Mouse (Mus musculus) heart, embryonic 16.5 days (tissue): ENCODE data around the gene Rnf225. TPM values are rescaled to one million over a fixed set of nuclear protein-coding genes. Genes with fewer than 3 reads are reported as not detected.
"Not testable (repeated sequence)": the region's sequence is repeated elsewhere in the genome, so short reads cannot be mapped to it uniquely, and the experiment has no call there.

Source experiments
- ATAC-seq: fragments of 200-750 bp; cut with Nextera tagmentation; replicated peaks from 2 replicates; pipeline ENCODE4 v1.8.0; 2017; ENCODE audit warnings: moderate number of reproducible peaks; ENCODE audit not compliant: insufficient read depth, low FRiP score; ENCODE audit errors: extremely low read depth
- H3K27ac ChIP-seq: fragments of 300-500 bp; sonication (generic); 2 replicates; pipeline ENCODE4 v1.5.1; 2014; ENCODE audit warnings: mild to moderate bottlenecking, low read length, control low read depth, moderate library complexity
- H3K27me3 ChIP-seq: fragments of 300-500 bp; sonication (generic); 2 replicates; pipeline ENCODE4 v1.6.1; 2014; ENCODE audit warnings: low read length, mixed read lengths; ENCODE audit not compliant: control insufficient read depth, insufficient read depth
- H3K36me3 ChIP-seq: fragments of 300-500 bp; sonication (generic); 2 replicates; pipeline ENCODE4 v1.6.1; 2014; ENCODE audit not compliant: control insufficient read depth, insufficient read depth
- H3K4me1 ChIP-seq: fragments of 300-500 bp; sonication (generic); 2 replicates; pipeline ENCODE4 v1.6.1; 2014; ENCODE audit warnings: low read length, mixed read lengths; ENCODE audit not compliant: control insufficient read depth, insufficient read depth
- H3K4me2 ChIP-seq: fragments of 300-500 bp; sonication (generic); 2 replicates; pipeline ENCODE4 v1.6.1; 2014; ENCODE audit warnings: low read depth, mild to moderate bottlenecking, control low read depth, low read length
- H3K4me3 ChIP-seq: fragments of 300-500 bp; sonication (generic); 2 replicates; pipeline ENCODE4 v1.5.1; 2014; ENCODE audit warnings: mild to moderate bottlenecking, control low read depth, low read length
- H3K9ac ChIP-seq: fragments of 300-500 bp; sonication (generic); 2 replicates; pipeline ENCODE4 v1.6.1; 2014; ENCODE audit warnings: low read length, control low read depth
- H3K9me3 ChIP-seq: fragments of 300-500 bp; sonication (generic); replicated peaks from 2 replicates; pipeline ENCODE4 v1.6.1; 2016; ENCODE audit warnings: low read length; ENCODE audit not compliant: control insufficient read depth
- WGBS: fragments of 180-500 bp; shearing (Covaris S2); extraction: QIAGEN DNeasy Blood & Tissue Kit; methylation state at CpG from one replicate; pipeline ENCODE4 v1.1.7; 2014; 5-methylcytosine and 5-hydroxymethylcytosine counted together
- polyA plus RNA-seq: library from polyadenylated mRNA; unstranded; fragments of >200 nt; fragmentation: Nextera tagmentation; extraction: Ambion mirVana; gene quantifications from 2 replicates; pipeline ENCODE4 v1.2.1, GENCODE M21; 2015

Rnf225 gene
- polyA plus RNA-seq, 1 experiment from 2014 or later, result 0.47 TPM

- peak within 1 kb of the TSS; percentile 97 for H3K4me2 ChIP-seq
- under 1% methylated on average over 55 of the region's 55 CpGs for WGBS
- peaks cover 9% of the 10 kb centered on the region for H3K4me1 ChIP-seq
- no peaks in the 10 kb centered on the region for H3K9me3 ChIP-seq
- ATAC-seq, result peak; percentile 99
- peak within 1 kb of the TSS; percentile 98 for H3K27ac ChIP-seq
- H3K36me3 ChIP-seq, result peaks cover 37% of the 10 kb centered on the region
- peak within 1 kb of the TSS; percentile 95 for H3K9ac ChIP-seq
- peak within 1 kb of the TSS; percentile 100 for H3K4me3 ChIP-seq
- no peaks in the 10 kb centered on the region for H3K27me3 ChIP-seq
These were observed 5.3 kb upstream of the Rnf225 start, which contains the start of gene Rps5 for GRCm38 (mm10) chr7:12921705-12922465. Gene Rps5, plus strand, starts transcription at chr7:12922290.

GRCm38 (mm10) chr7:12922729-12923128, 4.5 kb upstream of the Rnf225 start:
- peaks cover 9% of the 10 kb centered on the region for H3K4me1 ChIP-seq
- peak overlapping the region; percentile 95 for H3K9ac ChIP-seq
- no peak for ATAC-seq
- H3K27ac ChIP-seq, result peak overlapping the region; percentile 57; the same call in 1 of the 2 replicates
- peak overlapping the region; percentile 91 for H3K4me2 ChIP-seq
- no peaks in the 10 kb centered on the region for H3K9me3 ChIP-seq
- H3K36me3 ChIP-seq, result peaks cover 41% of the 10 kb centered on the region
- WGBS, result 4% methylated on average over 8 of the region's 8 CpGs
- no peaks in the 10 kb centered on the region for H3K27me3 ChIP-seq
- peak overlapping the region; percentile 100 for H3K4me3 ChIP-seq

GRCm38 (mm10) chr7:12926316-12926715, 900 bp upstream of the Rnf225 start:
- H3K9ac ChIP-seq, result no peak overlapping the region

GRCm38 (mm10) chr7:12927693-12928589, 725 bp downstream of the Rnf225 start:
- 6% methylated on average over 65 of the region's 65 CpGs for WGBS
- Histone ChIP-seq H3K36me3 (peaks cover 41% of the 10 kb centered on the region), H3K9me3 (no peaks in the 10 kb centered on the region), H3K27ac (no peak overlapping the region), H3K27me3 (no peaks in the 10 kb centered on the region), H3K4me3 (peak overlapping the region; percentile 51), H3K9ac (peak overlapping the region; percentile 74), H3K4me1 (peaks cover 12% of the 10 kb centered on the region), H3K4me2 (peak overlapping the region; percentile 93)
- peak; percentile 67 for ATAC-seq

More at GRCm38 (mm10) chr7:12926316-12926715, 900 bp upstream of the Rnf225 start:
- H3K4me1 ChIP-seq, result peaks cover 15% of the 10 kb centered on the region
- no peaks in the 10 kb centered on the region for H3K27me3 ChIP-seq
- no peak overlapping the region for H3K4me2 ChIP-seq
- no peak overlapping the region for H3K4me3 ChIP-seq
- 86% methylated on average over 7 of the region's 7 CpGs for WGBS
- H3K36me3 ChIP-seq, result peaks cover 41% of the 10 kb centered on the region
- H3K27ac ChIP-seq, result no peak overlapping the region
- no peak for ATAC-seq
- H3K9me3 ChIP-seq, result no peaks in the 10 kb centered on the region

GRCm38 (mm10) chr7:12933615-12934140, 6.5 kb downstream of the Rnf225 start:
- 76% methylated on average over 4 of the region's 4 CpGs for WGBS

GRCm38 (mm10) chr7:12934808-12935207, 7.6 kb downstream of the Rnf225 start:
- Histone ChIP-seq H3K27ac (no peak overlapping the region), H3K4me1 (no peaks in the 10 kb centered on the region), H3K9me3 (no peaks in the 10 kb centered on the region), H3K9ac (no peak overlapping the region), H3K36me3 (no peaks in the 10 kb centered on the region), H3K4me2 (no peak overlapping the region), H3K4me3 (no peak overlapping the region), H3K27me3 (no peaks in the 10 kb centered on the region)
- WGBS, result 67% methylated on average over 3 of the region's 3 CpGs
- ATAC-seq, result no peak

More at GRCm38 (mm10) chr7:12933615-12934140, 6.5 kb downstream of the Rnf225 start:
- no peak overlapping the region for H3K27ac ChIP-seq
- no peak overlapping the region for H3K4me3 ChIP-seq
- no peaks in the 10 kb centered on the region for H3K4me1 ChIP-seq
- no peaks in the 10 kb centered on the region for H3K9me3 ChIP-seq
- no peak for ATAC-seq
- no peaks in the 10 kb centered on the region for H3K36me3 ChIP-seq
- H3K27me3 ChIP-seq, result no peaks in the 10 kb centered on the region
- H3K9ac ChIP-seq, result no peak overlapping the region
- no peak overlapping the region for H3K4me2 ChIP-seq

GRCm38 (mm10) chr7:12937254-12937803, 10.1 kb downstream of the Rnf225 start:
- WGBS, result 86% methylated on average over 4 of the region's 4 CpGs
- H3K9ac ChIP-seq, H3K4me1 ChIP-seq, H3K27ac ChIP-seq, H3K4me3 ChIP-seq, H3K27me3 ChIP-seq, H3K4me2 ChIP-seq, ATAC-seq, H3K36me3 ChIP-seq, H3K9me3 ChIP-seq: not testable (repeated sequence)

GRCm38 (mm10) chr7:12940599-12940998, 13.4 kb downstream of the Rnf225 start:
- ATAC-seq, result no peak
- no peak overlapping the region for H3K4me3 ChIP-seq
- H3K4me1 ChIP-seq, result no peaks in the 10 kb centered on the region
- no peaks in the 10 kb centered on the region for H3K36me3 ChIP-seq
- no peak overlapping the region for H3K27ac ChIP-seq
- H3K27me3 ChIP-seq, result no peaks in the 10 kb centered on the region
- WGBS, result 78% methylated on average over 4 of the region's 4 CpGs
- H3K9ac ChIP-seq, result no peak overlapping the region
- H3K9me3 ChIP-seq, result no peaks in the 10 kb centered on the region
- H3K4me2 ChIP-seq, result no peak overlapping the region
